Mouse (Mus musculus) left cerebral cortex, adult 9 months (tissue): Measurements from ENCODE around the gene Stpg3.

Experiments
- DNase-seq, 2 experiments: peaks; one replicate each; pipeline ENCODE4 v3.0.0; 2022; ENCODE audit warnings: low spot score in 2 of 2

Stpg3 gene

GRCm38 (mm10) chr2:25180478-25180903, 33.9 kb downstream of the Stpg3 start, which contains the start of gene Nrarp:
Gene Nrarp (plus strand): TSS chr2:25180758.
- peak; percentile 77 to 94 for DNase-seq

GRCm38 (mm10) chr2:25179566-25180217, 34.7 kb downstream of the Stpg3 start:
- DNase-seq: no peak

GRCm38 (mm10) chr2:25178285-25178972, 36.0 kb downstream of the Stpg3 start:
- peak in 1 of 2 experiments; percentile 39 for DNase-seq

GRCm38 (mm10) chr2:25177685-25178084, 36.8 kb downstream of the Stpg3 start:
- DNase-seq: peak in 1 of 2 experiments; percentile 38

- no peak for DNase-seq
Observed at GRCm38 (mm10) chr2:25177076-25177475, 37.4 kb downstream of the Stpg3 start.

- DNase-seq: no peak
Observed at GRCm38 (mm10) chr2:25176573-25176972, 37.9 kb downstream of the Stpg3 start.

GRCm38 (mm10) chr2:25175690-25176078, 38.8 kb downstream of the Stpg3 start:
- no peak for DNase-seq

- no peak for DNase-seq
Observed at GRCm38 (mm10) chr2:25174866-25175689, 39.4 kb downstream of the Stpg3 start.

GRCm38 (mm10) chr2:25173821-25174220, 40.6 kb downstream of the Stpg3 start:
- DNase-seq: no peak

- no peak for DNase-seq
Observed at GRCm38 (mm10) chr2:25172629-25173028, 41.8 kb downstream of the Stpg3 start.

- no peak for DNase-seq
Observed at GRCm38 (mm10) chr2:25171769-25172153, 42.7 kb downstream of the Stpg3 start.

GRCm38 (mm10) chr2:25171101-25171768, 43.2 kb downstream of the Stpg3 start:
- DNase-seq: no peak

- no peak for DNase-seq
Observed at GRCm38 (mm10) chr2:25170326-25171100, 43.9 kb downstream of the Stpg3 start.

- no peak for DNase-seq
Observed at GRCm38 (mm10) chr2:25169778-25170177, 44.7 kb downstream of the Stpg3 start.

- no peak for DNase-seq
Observed at GRCm38 (mm10) chr2:25168665-25168978, 45.8 kb downstream of the Stpg3 start.

GRCm38 (mm10) chr2:25167919-25168664, 46.3 kb downstream of the Stpg3 start:
- DNase-seq: no peak

GRCm38 (mm10) chr2:25167481-25167880, 47.0 kb downstream of the Stpg3 start:
- no peak for DNase-seq
